Mouse (Mus musculus): ENCODE results near the gene Tle2. TPM values are rescaled to one million over a fixed set of nuclear protein-coding genes. Genes with fewer than 3 reads are reported as not detected.

The Tle2 gene
- 17.1 and 28.2 TPM in 2 replicates for polyA plus RNA-seq (2016; fragmentation: Nextera tagmentation; extraction: Ambion mirVana)

DNA sequence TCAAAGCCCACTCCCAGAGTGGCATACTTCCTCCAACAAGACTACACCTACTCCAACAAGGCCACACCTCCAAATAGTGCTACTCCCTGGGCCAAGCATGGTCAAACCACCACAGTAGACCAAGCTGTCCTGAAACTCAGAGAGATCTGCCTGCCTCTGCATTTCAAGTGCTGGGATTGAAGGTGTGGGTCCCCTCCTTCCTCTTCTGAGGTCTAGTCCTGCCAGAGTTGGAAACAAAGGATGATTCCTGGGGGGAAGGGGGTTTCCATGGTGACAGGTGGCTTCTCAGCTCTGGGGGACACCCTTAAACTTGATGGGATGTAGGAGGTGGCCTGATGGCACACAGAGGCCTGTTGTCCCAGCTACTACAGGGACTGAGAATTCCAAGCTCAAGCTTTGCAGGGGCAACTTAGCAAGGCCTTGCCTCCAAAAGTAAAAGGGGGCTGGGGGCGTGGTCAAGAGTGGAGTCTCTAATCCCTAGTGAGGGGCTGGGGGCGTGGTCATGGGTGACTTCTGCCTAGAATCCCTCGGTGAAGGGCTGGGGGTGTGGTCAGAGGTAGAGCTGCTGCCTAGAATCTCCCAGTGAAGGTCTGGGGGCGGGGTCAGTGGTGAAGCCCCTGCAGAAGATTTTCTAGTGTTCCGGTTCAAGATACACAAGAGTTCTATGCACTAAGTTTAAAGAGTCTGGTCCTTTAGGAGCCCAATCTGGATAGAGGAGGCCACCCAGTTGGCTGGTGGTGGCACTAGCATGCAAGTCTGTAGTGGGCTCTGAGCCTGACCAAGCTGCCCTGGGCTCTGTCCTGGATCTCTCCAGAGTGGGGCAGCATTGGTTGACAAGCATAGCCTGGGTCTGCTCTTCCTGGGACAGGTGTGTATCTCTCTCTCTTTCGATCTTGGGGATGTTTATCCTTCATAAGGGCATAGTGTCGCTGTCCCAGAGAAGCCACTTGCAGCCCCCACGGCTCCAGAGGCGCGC, at the start of gene Tle2:
Gene Tle2, plus strand, starts transcription at position 481 of the 976 bp plus-strand sequence.
- no peak for DNase-seq (ENCODE audit: low spot score)
- Histone ChIP-seq H3K9me3 (replicated peaks) (no peaks in the 10 kb centered on the region), H3K27me3 (ENCODE audit: low read depth, poor library complexity, severe bottlenecking) (peaks cover 73% of the 10 kb centered on the region), H3K27ac (peak within 1 kb of the TSS; percentile 88), H3K36me3 (peaks cover 13% of the 10 kb centered on the region; the same call in 1 of the 2 replicates), H3K4me3 (peak within 1 kb of the TSS; percentile 61), H3K4me1 (peaks cover 71% of the 10 kb centered on the region)
- WGBS = 14% methylated on average over 10 of the region's 10 CpGs

DNA sequence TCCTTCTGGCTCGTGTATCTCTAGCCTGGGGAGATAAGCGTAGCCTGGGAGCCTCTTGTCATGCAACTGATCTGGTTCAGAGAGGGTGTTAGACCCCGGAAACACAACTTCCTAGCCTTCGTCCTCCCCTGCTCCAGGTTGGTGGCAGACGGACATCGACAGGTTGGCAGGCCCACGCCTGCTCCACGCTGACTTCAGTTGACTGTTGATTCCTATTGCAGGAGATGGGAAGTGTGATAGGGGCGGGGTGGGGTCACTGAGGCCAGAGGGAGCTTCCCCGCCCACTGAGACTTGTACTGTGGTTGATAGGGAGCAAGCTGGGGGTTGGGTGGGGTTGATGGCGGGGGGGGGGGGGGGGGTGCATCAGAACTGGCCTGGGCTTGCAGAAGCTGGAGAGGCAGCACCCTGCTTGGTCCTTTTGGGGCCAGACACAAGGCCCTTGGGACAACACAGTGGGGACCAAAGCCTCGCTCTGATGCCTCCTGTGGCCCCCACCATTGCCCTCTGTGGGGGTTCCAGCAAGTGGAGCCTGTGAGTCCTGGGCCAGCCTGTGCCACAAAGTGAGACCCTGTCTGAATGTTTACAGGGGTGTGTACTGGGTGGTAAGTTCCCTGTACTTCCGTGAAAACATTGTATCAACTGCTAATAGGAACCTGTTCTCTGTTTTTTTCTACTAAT, 49.2 kb upstream of the Tle2 start:
- Histone ChIP-seq H3K36me3 (peaks cover 24% of the 10 kb centered on the region), H3K27ac (no peak overlapping the region), H3K4me1 (peaks cover 10% of the 10 kb centered on the region), H3K4me3 (no peak overlapping the region), H3K27me3 (ENCODE audit: low read depth, poor library complexity, severe bottlenecking) (peaks cover 17% of the 10 kb centered on the region), H3K9me3 (replicated peaks) (no peaks in the 10 kb centered on the region)
- WGBS = 55% methylated on average over 12 of the region's 13 CpGs
- DNase-seq (ENCODE audit: low spot score) = no peak

DNA sequence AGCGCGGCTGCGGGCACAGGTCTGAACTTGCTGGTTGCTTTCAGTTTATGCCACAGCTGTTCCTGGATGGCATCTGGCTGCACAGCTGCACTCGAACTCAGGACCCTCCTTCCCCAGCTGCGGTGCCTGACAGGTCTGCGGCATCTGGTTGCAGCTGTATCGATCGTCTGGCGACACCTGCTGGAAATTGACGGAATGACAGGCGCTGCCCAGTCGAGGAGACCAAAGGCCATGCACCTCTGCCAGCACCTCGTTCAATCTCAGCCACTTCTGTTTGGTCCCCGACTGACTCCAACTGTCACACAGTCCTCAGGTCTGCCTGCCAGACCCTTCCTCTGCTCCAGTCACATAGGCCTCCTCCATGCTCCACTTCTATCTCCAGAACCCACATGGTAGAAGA, 47.6 kb upstream of the Tle2 start:
- 17% methylated on average over 14 of the region's 14 CpGs for WGBS
- peaks cover 10% of the 10 kb centered on the region for H3K4me1 ChIP-seq
- H3K4me3 ChIP-seq = no peak overlapping the region
- no peak overlapping the region for H3K27ac ChIP-seq
- DNase-seq (ENCODE audit: low spot score) = peak; percentile 91
- H3K27me3 ChIP-seq (ENCODE audit: low read depth, poor library complexity, severe bottlenecking) = peaks cover 17% of the 10 kb centered on the region
- no peaks in the 10 kb centered on the region for H3K9me3 ChIP-seq (replicated peaks)
- peaks cover 40% of the 10 kb centered on the region for H3K36me3 ChIP-seq

DNA sequence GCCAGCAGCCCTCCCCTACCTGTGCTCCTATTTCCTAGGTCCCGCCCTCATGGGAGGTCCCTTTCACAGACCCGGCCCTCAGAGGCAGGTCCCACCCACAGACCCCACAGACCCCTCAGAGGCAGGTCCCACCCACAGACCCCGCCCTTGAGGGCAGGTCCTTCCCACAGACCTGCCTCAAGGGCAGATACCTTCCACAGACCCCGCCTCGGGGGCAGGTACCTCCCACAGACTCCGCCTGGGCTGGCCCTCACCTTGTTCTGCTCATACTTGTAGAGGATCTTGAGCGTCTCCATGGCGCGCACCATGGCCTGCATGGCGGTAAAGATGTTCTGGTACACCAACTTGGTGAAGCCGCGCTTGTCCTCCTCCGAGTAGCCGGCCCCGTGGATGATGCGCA, 39.5 kb upstream of the Tle2 start:
- 47% methylated on average over 16 of the region's 16 CpGs for WGBS
- Histone ChIP-seq H3K4me1 (peaks cover 11% of the 10 kb centered on the region), H3K9me3 (replicated peaks) (no peaks in the 10 kb centered on the region), H3K27ac (no peak overlapping the region), H3K27me3 (ENCODE audit: low read depth, poor library complexity, severe bottlenecking) (no peaks in the 10 kb centered on the region), H3K36me3 (peaks cover 94% of the 10 kb centered on the region), H3K4me3 (no peak overlapping the region)
- DNase-seq (ENCODE audit: low spot score) = no peak

DNA sequence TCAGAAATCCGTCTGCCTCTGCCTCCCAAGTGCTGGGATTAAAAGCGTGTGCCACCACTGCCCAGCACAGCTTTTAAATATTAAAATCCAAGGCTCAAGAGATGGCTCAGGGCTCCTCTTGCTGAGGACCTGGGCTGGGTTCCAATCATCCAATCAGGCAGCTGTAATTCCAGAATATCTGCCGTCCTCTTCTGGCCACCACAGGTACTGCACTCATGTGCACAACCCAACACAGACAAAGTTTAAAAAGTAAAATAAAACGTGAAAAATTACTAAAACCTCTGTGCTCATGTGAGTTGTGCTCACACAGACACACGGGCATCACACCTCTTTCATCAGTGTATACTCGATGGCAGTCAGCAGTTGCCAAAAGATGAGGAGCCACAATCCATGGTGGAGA, 37.6 kb upstream of the Tle2 start:
- Histone ChIP-seq H3K36me3 (peaks cover 93% of the 10 kb centered on the region), H3K9me3 (replicated peaks) (no peaks in the 10 kb centered on the region), H3K4me1 (peaks cover 23% of the 10 kb centered on the region), H3K27ac (no peak overlapping the region), H3K4me3 (no peak overlapping the region), H3K27me3 (ENCODE audit: low read depth, poor library complexity, severe bottlenecking) (no peaks in the 10 kb centered on the region)
- no peak for DNase-seq (ENCODE audit: low spot score)
- WGBS = 76% methylated on average over 6 of the region's 6 CpGs

GRCm38 (mm10) chr10:81537429-81537828, 36.9 kb upstream of the Tle2 start:
- H3K27me3 ChIP-seq (ENCODE audit: low read depth, poor library complexity, severe bottlenecking) = no peaks in the 10 kb centered on the region
- H3K36me3 ChIP-seq = peaks cover 93% of the 10 kb centered on the region
- no peaks in the 10 kb centered on the region for H3K9me3 ChIP-seq (replicated peaks)
- no peak overlapping the region for H3K4me3 ChIP-seq
- DNase-seq (ENCODE audit: low spot score) = no peak
- peaks cover 30% of the 10 kb centered on the region for H3K4me1 ChIP-seq
- H3K27ac ChIP-seq = no peak overlapping the region
- 86% methylated on average over 2 of the region's 2 CpGs for WGBS

DNA sequence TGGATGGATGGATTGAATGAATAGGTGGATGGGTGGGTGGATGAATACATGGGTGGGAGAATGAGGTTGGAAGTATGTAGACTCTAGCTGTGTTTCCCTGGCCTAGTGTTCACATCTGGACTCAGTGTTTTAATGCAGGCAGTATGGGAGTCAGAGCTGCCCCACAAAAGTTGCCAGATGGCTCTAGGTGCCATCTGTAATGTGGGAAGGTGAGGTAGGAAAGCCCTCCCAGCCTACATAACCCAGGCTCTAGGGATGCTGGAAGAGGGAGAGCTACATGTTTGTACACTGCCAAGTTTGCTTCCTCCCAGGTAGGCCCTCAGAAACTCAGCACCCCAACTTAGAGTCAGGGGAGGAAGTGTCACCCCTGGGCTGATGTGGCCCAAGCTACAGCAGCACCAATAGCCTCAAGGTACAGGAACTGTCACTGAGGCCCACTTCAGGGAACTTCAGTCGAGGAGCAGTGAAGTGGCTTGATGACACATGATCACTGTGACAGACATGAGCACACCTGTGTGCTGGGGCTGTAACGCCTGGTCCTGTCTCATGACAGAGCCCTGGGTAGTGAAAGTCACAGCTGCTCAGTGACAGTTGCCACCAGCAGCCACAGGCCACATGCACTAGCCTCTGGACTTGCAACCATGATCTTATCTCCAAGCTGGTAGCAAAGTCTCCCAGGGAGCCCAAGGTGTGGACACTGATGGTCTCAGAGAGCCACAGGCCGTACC, 35.9 kb upstream of the Tle2 start:
- Histone ChIP-seq H3K4me3 (no peak overlapping the region), H3K27ac (no peak overlapping the region), H3K36me3 (peaks cover 90% of the 10 kb centered on the region), H3K27me3 (ENCODE audit: low read depth, poor library complexity, severe bottlenecking) (no peaks in the 10 kb centered on the region), H3K9me3 (replicated peaks) (no peaks in the 10 kb centered on the region), H3K4me1 (peaks cover 41% of the 10 kb centered on the region)
- no peak for DNase-seq (ENCODE audit: low spot score)
- 91% methylated on average over 3 of the region's 3 CpGs for WGBS

DNA sequence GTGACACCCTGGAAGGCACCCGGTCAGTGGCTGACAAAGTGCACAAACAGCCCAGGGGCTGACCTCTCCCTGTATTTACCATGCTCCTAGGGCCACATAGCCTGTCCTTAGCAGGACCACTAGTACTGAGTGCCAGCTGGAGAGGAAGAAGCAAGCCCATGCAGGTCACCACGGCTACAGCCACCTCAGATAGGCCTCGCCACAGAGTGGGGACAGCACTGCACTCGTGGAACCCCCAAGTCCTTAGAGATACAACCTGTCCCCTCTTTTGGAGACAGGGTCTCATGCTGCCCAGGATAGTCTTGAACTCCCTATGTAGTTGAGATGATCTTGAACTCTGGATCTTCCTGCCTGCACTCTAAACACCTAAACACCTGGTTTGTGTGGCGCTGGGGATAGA, 33.0 kb upstream of the Tle2 start:
- H3K36me3 ChIP-seq = peaks cover 63% of the 10 kb centered on the region
- no peak for DNase-seq (ENCODE audit: low spot score)
- peaks cover 49% of the 10 kb centered on the region for H3K4me1 ChIP-seq
- WGBS = 88% methylated on average over 5 of the region's 5 CpGs
- H3K4me3 ChIP-seq = no peak overlapping the region
- H3K27ac ChIP-seq = no peak overlapping the region
- no peaks in the 10 kb centered on the region for H3K9me3 ChIP-seq (replicated peaks)
- H3K27me3 ChIP-seq (ENCODE audit: low read depth, poor library complexity, severe bottlenecking) = no peaks in the 10 kb centered on the region

DNA sequence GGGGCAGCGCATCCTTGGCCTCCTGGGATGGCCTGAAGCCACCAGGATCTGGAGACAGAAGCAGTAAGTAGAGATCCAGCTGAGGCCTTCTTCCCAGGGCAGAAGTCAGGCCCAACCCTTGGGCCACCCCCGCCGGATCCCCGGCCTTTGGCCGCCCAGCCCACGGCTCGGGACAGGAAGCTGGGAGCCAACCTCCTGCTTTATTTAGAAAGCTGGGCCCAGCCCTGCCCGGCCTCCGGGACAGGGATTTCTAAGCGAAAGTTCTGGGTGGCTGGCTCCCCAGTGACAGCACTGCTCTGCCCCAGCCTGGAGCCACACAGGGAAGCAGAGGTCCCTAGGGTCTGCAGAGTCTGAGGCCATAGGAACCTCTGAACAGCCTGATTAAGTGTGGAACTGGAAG, 32.6 kb upstream of the Tle2 start:
- Histone ChIP-seq H3K4me3 (peak overlapping the region; percentile 11; the same call in 1 of the 2 replicates), H3K9me3 (replicated peaks) (no peaks in the 10 kb centered on the region), H3K36me3 (peaks cover 62% of the 10 kb centered on the region), H3K4me1 (peaks cover 49% of the 10 kb centered on the region), H3K27ac (no peak overlapping the region), H3K27me3 (ENCODE audit: low read depth, poor library complexity, severe bottlenecking) (no peaks in the 10 kb centered on the region)
- 89% methylated on average over 10 of the region's 10 CpGs for WGBS
- no peak for DNase-seq (ENCODE audit: low spot score)

- Histone ChIP-seq H3K36me3 (peaks cover 52% of the 10 kb centered on the region), H3K4me3 (peak overlapping the region; percentile 92), H3K27ac (no peak overlapping the region), H3K27me3 (ENCODE audit: low read depth, poor library complexity, severe bottlenecking) (no peaks in the 10 kb centered on the region), H3K9me3 (replicated peaks) (no peaks in the 10 kb centered on the region), H3K4me1 (peaks cover 49% of the 10 kb centered on the region)
- no peak for DNase-seq (ENCODE audit: low spot score)
- WGBS = 75% methylated on average over 7 of the region's 7 CpGs
Observed at GRCm38 (mm10) chr10:81542727-81543460, 31.5 kb upstream of the Tle2 start.

GRCm38 (mm10) chr10:81543633-81544032, 30.7 kb upstream of the Tle2 start:
- 84% methylated on average over 1 of the region's 1 CpGs for WGBS
- Histone ChIP-seq H3K4me3 (peak overlapping the region; percentile 92), H3K9me3 (replicated peaks) (no peaks in the 10 kb centered on the region), H3K36me3 (peaks cover 44% of the 10 kb centered on the region), H3K27me3 (ENCODE audit: low read depth, poor library complexity, severe bottlenecking) (no peaks in the 10 kb centered on the region), H3K27ac (peak overlapping the region; percentile 94), H3K4me1 (peaks cover 49% of the 10 kb centered on the region)
- DNase-seq (ENCODE audit: low spot score) = no peak
